Mouse (Mus musculus): ENCODE measurements around the gene Card11.

GRCm38 (mm10) chr5:140910841-140911240 is 89.5 kb downstream of the Card11 start:
- TF ChIP-seq CTCF (IDR thresholded peaks at IDR 0.05; ENCODE audit: control insufficient read depth, insufficient read depth, insufficient replicate concordance, low read depth, low read length) (no peak), POLR2A (IDR thresholded peaks at IDR 0.05; ENCODE audit: control insufficient read depth, low read depth, low read length) (no peak)
